Mouse (Mus musculus) testis, adult 2 months (tissue): ENCODE results near the gene Adipor2.

Experiments used
- CTCF ChIP-seq: fragments of 200-500 bp; IDR thresholded peaks from 2 replicates; pipeline ENCODE4 v1.5.1; 2012; ENCODE audit warnings: low read depth, mild to moderate bottlenecking, inconsistent platforms, low read length, moderate library complexity; ENCODE audit not compliant: control insufficient read depth, insufficient read depth, insufficient replicate concordance
- POLR2A ChIP-seq: fragments of 200-500 bp; IDR thresholded peaks from 2 replicates; pipeline ENCODE4 v1.6.1; 2012; ENCODE audit warnings: low read depth, mild to moderate bottlenecking, inconsistent platforms, low read length, moderate library complexity; ENCODE audit not compliant: control insufficient read depth

DNA sequence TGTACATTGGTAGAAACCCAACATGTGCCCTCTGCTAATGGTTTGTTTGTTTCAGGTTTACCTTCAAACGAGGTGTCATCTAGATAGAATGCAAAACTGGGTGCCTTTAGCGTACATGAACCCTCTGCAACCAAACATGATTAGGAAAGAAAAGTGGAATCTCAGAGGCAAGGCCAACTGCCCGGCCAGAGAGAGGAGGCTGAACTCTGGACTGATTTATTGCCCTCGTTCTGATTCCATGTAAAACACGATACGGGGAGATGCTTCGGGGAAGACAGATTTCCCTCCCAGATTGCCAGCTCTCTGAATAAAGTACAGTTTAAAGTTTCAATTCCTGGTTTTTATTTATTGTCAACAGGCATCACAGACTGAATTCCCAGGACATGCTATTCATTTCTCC, 12.2 kb downstream of the Adipor2 start:
- no peak for TF ChIP-seq CTCF
- TF ChIP-seq POLR2A, result no peak
